Mouse (Mus musculus) ovary, postnatal 36 days (tissue): ENCODE data around the gene Pth2r.
A peak's percentile ranks its signal among the peaks of the same experiment; 100 is the strongest.

Experiments used
- DNase-seq: peaks from one replicate; pipeline ENCODE4 v3.0.0; 2022; ENCODE audit warnings: low spot score, mixed read lengths

Pth2r gene

GRCm38 (mm10) chr1:65281756-65282155, at the start of gene Pth2r:
TSS of gene Pth2r (plus strand) at chr1:65282056.
- no peak for DNase-seq

- DNase-seq, result no peak
These were observed 44.1 kb upstream of the Pth2r start for GRCm38 (mm10) chr1:65237712-65238111.

GRCm38 (mm10) chr1:65245637-65246036, 36.2 kb upstream of the Pth2r start:
- no peak for DNase-seq

- no peak for DNase-seq
These were observed 1.4 kb upstream of the Pth2r start for GRCm38 (mm10) chr1:65280461-65280860.

GRCm38 (mm10) chr1:65282766-65283165, 910 bp downstream of the Pth2r start:
- no peak for DNase-seq

- no peak for DNase-seq
These were observed 26.6 kb downstream of the Pth2r start for GRCm38 (mm10) chr1:65308476-65308875.

- DNase-seq, result no peak
These were observed 29.5 kb downstream of the Pth2r start for GRCm38 (mm10) chr1:65311214-65311933.

GRCm38 (mm10) chr1:65312118-65312517, 30.3 kb downstream of the Pth2r start:
- DNase-seq, result no peak

- no peak for DNase-seq
These were observed 31.0 kb downstream of the Pth2r start for GRCm38 (mm10) chr1:65312896-65313295.

GRCm38 (mm10) chr1:65314054-65315021, 32.5 kb downstream of the Pth2r start:
- DNase-seq, result no peak

- no peak for DNase-seq
These were observed 33.2 kb downstream of the Pth2r start for GRCm38 (mm10) chr1:65315022-65315407.

GRCm38 (mm10) chr1:65334026-65334425, 52.2 kb downstream of the Pth2r start:
- DNase-seq, result no peak

GRCm38 (mm10) chr1:65337768-65338167, 55.9 kb downstream of the Pth2r start:
- no peak for DNase-seq

GRCm38 (mm10) chr1:65340240-65340639, 58.4 kb downstream of the Pth2r start:
- DNase-seq, result no peak

- no peak for DNase-seq
These were observed 71.1 kb downstream of the Pth2r start for GRCm38 (mm10) chr1:65352979-65353378.

GRCm38 (mm10) chr1:65354153-65354552, 72.3 kb downstream of the Pth2r start:
- DNase-seq, result no peak

GRCm38 (mm10) chr1:65388328-65388727, 106.5 kb downstream of the Pth2r start:
- peak; percentile 24 for DNase-seq

- DNase-seq, result no peak
These were observed 107.8 kb downstream of the Pth2r start for GRCm38 (mm10) chr1:65389621-65390020.

GRCm38 (mm10) chr1:65407441-65407840, 125.6 kb downstream of the Pth2r start:
- no peak for DNase-seq

GRCm38 (mm10) chr1:65420909-65421308, 139.1 kb downstream of the Pth2r start:
- no peak for DNase-seq

- no peak for DNase-seq
These were observed 140.7 kb downstream of the Pth2r start for GRCm38 (mm10) chr1:65422501-65423010.
